Mouse (Mus musculus) cerebellum, postnatal 10 days (tissue): ENCODE results near the gene Man2a1.

Experiments used
- DNase-seq, 2 experiments: peaks; one replicate each; pipeline ENCODE4 v3.0.0; 2021; ENCODE audit warnings: mixed read lengths in 2 of 2

Man2a1 gene

DNA sequence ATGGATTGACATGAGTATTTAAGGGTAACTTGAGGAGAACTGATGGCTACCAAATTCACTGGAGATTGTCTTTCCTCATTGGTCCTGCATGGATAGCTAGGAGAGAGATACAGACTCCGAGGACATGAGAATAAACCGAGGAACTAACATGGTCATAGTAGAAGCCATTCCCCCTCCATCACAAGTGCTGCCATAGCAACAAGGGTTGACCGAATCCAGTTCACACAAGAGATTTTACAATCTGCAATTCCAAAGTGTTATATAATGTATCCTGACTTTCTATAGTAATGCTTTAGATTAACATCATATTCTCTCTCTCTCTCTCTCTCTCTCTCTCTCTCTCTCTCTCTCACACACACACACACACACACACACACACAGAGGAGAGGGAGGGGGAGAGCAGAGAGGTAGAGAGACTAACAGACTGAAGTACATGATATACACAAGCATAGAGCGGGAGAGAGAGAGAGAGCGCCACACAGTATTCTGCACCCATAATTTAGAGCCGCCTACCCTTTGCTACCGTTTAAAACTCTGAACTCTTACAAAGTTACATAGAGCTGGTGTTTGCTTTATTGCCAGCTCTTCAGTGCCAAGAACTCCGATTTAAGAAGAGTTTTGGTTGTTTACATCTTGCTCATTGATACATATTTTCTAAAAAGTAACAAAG is 37.5 kb downstream of the Man2a1 start:
- no peak for DNase-seq

DNA sequence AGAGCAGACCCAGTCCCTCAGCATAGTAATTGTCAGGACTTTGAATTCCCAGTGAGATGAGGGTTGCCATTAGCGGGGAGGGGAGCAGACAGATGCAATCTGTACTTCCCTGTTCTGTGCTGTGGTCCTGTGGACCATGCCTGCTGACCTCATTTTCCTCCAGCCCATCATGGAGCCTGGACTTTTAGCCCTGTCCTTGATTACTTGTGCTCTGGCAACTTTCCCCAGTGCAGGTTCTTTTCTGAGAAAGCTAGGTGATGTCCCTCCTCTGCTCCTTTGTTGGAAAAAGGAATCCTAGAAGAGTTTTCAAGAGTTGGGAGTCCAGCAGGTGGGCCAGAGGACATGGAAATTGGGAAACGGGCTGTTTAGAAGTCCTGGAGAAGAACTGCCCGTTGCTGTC is 40.8 kb downstream of the Man2a1 start:
- no peak for DNase-seq

DNA sequence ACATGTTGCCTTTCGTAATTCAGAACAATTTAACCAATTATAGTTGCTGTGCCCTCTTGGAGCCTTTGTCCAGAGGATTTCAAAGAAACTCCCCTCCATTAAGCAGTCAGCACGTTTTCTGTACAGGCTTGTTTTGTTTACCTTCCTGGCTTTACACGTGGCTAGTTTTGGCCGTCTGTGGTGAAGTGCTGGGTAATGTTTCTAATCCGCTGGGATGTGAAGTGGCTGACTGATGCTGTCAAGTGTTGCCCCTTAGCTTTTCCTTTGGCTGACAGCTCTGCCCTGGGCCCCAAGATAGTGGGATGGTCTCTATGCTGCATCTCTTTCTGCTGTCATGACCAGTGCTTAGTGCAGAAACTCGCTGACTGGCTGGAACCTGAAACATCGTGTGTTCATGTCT is 43.1 kb downstream of the Man2a1 start:
- DNase-seq: no peak

DNA sequence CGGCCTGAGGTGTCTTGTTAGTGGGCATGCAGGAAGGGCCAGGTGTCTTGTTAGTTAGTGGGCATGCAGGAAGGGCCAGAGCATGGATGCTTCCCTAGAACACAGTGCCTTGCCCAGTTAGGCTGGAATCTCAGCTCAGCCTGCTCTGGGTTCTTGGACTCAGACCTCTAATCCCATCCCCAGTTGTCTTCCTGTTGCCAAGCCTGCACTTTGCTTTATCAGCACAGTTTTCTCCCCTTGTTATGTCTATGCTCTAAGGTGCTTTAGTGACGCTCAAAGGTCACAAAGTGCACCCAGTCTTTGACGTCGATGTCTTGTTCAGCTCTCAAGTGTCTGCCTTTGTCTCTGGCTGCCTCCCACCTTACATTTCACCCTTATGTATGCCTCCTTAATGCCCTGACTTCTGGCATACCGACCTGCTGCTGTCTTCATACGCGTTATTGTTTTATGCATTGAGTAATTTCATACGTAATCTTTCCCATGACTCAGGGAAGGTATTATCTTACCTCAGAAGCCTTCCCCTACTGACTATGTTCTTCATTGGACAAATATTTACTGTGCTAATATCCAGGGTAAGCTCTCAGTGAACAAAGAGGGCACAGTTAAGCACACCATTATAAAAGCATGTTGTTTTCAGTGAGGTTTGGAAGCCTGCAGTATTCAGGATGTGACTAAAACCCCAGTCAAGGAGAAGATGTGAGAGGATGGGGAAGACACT is 44.5 kb downstream of the Man2a1 start:
- no peak for DNase-seq

DNA sequence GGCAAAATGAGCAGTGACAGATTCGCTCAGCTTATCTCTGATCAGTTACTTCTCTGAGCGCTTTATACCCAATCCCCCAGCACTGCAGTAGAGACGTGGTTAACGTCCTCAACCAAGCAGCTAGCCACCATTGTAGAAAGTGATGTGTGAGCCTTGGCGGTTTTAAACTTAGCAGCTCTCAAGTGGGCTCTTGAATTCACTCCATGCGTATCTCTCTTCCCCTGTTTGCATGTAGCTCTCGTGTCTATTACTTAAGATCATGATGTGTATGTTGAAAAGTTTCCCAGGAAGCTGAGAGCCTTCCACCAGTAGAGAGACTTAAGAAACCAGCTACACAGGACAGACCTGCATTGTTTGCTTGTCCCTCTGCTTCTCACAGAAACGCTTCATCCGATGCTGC is 46.9 kb downstream of the Man2a1 start:
- no peak for DNase-seq

DNA sequence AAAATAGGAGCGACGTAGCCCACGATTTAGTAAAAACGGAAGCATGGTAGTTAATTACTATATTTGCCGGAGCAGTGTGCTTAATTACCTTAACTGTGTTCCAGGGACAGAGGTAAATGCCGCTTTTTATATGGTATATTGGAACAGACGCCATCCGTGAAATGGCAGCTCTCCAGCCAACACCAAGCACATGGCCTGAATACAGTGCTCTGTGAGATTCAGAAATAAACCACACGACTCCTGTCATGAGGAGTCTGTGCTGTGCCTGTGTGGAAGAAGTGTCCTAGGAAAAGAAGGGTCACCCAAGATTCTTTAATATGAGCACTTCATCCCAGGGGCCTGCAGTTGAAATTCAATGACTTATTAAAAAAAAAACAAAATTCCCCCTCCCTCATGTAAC is 50.2 kb downstream of the Man2a1 start:
- peak in 1 of 2 experiments; percentile 19 for DNase-seq

DNA sequence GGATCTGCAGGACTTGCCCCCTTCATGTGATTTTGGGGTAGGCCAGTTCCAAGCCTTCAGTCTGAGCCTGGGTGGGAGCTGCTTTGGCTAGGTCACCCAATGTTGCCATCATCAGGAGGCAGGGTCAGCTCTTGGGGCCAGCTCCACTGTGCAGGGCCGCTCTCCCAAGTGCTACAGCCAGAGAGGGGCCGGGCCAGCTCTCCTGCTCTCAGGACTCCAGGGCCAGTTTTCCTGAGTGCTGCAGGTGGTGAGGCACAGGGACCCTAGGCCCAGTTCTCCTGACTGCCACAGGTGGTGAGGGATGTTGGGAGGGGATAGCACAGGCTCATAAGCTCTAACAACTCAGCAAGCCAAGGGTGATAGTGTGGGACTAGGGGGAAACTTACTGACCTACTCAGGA is 53.1 kb downstream of the Man2a1 start:
- DNase-seq: no peak

DNA sequence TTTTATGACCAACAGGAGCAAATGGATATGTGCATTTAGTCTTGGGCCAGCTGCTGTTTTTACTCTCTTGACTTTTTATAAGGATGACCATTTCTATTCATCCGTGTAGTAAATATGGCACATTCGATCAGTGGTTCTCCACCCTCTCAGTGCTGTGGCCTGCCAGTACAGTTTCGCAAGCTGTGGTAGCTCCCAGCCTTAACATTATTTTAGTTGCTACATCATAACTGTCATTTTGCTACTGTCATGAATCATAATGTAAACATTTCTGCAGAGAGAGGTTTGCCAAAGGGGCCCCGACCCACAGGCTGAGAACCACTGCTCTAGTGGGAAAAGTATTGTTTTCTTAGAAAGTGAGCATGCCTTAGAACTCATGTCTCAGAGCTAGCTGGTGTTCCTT is 59.1 kb downstream of the Man2a1 start:
- no peak for DNase-seq

DNA sequence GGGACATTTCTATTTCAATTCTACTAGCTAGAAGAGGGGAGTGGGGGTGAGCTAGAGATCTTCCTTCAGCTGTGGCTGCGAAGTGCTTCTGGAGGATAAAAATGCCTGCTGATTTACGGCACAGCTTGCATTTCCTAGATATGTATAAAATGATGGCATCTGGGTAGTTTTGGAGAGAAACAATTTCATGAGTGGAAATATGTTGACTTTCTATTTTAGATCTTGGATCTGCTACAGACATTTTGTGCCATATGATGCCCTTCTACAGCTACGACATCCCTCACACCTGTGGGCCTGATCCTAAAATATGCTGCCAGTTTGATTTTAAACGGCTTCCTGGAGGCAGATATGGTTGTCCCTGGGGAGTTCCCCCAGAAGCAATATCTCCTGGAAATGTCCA is 66.0 kb downstream of the Man2a1 start:
- DNase-seq: no peak

DNA sequence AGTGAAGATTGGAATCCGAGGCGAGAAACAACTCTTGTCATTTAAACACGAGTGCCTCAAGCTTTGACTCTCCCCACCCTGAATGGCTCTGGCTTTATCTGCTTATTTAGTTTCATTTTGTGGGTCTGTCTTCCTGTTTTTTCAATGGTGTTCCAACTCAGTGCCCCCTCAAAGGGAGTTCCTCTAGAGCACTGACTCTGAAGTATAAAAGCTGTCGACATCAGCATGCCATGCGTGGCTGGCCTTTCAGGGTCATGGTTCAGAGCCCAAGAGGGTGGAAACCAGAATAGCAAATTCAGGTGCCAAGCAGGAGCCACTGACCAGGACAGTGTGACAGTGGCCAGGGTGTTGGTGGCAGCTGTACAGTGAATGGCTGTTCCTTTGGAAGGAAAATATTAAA is 68.0 kb downstream of the Man2a1 start:
- DNase-seq: no peak

DNA sequence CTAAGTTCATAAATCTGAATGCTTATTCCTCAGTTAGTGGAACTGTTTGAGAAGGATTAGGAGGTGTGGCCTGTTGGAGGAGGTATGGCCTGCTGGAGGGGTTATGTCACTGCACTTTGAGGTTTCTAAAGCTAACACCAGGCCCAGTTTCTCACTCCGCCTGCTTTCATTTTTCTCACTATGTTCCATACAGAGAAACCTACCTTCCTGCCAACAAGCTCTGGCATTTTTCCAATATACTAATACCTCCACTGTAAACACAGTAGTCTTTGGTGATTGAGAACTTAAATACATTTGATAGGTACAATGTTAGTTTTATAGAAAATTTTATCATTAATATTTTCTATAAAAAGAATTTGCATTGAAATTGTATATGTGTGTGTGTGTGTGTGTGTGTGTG is 73.9 kb downstream of the Man2a1 start:
- DNase-seq: peak; percentile 47 to 54

DNA sequence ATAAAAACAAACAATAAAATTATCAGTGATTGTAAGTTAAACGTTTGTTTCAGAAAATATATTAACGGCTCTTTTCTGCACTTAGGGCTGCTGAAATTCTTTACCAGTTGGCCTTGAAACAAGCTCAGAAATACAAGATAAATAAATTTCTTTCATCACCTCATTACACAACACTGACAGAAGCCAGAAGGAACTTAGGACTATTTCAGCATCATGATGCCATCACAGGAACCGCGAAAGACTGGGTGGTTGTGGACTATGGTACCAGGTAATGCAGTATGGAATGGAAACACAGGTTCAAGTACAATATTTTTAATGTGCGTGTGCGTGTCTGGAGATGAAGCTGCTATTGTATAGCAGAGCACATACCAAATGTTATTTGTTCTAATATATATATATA is 74.4 kb downstream of the Man2a1 start:
- DNase-seq: no peak

DNA sequence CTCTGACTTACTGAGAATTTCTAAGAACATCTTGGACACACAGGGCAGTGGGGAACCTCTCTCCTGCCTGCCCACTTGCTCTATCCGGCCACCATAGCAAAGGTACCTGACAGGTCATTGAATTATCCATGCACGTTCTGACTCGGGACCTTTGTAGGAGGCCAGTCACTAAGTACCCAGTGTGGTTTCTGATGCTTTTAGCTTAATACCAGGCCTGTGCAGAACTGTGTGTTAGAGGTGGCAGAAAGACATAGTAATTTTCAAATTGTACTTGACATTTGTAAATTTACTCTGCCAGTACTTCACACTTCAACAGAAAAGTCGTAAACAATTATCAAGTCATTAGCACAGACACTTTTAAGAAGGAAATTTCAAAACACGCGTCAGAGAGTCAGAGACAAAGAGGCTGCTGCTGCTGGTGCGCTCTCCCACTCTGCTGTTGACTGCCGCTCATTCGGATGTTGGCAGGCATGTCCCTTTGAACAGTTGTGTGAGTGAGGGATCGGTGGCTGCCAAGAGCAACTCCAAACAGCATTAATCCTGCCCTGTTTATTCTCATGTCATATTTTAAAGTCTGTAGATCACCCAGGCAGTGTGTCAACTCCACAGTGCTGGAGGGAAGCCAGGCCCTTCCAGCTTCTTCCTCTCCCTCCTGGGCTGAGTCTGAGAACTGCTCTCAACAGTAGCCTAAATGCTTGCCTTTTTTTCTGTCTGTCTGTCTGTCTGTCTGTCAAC is 76.4 kb downstream of the Man2a1 start:
- DNase-seq: peak; percentile 75 to 84

DNA sequence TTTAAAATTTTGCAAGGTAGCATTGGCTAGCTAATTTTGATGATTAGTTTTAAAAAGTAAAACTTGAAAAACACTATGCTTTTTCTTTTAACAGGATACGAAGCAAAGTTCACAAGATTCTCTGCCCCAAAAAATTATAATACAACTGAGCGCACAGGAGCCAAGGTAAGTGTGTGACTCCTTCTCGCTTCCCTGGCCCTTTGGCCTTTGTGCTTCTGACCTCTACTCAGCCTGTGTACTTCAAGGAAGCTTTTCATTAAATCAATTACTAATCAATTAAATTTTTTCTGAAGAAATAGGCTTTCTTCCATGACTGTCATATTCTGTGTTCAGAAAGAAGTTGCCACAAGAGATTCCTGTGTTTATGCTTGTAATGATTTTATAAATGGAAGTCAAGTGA is 80.9 kb downstream of the Man2a1 start:
- no peak for DNase-seq

DNA sequence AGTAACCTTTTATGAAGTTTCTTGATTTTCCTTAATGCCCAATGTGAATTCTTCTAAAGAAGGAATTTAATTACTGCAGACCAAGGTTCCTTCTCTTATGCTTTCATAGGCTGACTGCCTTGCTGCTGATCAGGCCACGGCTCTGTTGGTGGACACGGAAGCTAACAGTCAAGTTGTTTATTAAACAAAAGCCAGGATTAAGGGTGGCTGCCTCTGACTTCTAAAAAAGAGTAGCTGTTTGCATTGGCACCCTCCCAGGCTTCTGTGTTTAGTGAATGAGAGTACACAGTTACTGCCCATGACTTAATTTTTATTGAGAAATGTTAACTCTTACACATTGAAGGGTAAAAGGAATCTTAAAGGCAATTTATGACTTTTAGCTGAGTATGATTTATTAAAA is 81.4 kb downstream of the Man2a1 start:
- peak; percentile 24 to 28 for DNase-seq

DNA sequence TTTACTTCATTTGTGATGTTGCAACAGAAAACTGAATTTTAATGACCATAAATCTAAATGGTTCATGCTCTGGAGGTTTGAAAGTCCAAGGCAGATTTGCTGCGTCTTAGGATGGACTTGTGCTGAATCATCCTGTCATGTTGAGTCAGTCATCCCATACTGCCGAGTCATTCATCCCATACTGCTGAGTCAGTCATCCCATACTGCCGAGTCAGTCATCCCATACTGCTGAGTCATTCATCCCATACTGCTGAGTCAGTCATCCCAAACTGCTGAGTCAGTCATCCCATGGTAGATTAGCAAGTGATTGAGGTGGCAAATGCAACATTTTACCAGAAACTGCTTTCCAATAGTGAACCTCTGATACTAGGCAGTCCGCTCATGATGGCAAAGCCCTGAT is 83.6 kb downstream of the Man2a1 start:
- no peak for DNase-seq

DNA sequence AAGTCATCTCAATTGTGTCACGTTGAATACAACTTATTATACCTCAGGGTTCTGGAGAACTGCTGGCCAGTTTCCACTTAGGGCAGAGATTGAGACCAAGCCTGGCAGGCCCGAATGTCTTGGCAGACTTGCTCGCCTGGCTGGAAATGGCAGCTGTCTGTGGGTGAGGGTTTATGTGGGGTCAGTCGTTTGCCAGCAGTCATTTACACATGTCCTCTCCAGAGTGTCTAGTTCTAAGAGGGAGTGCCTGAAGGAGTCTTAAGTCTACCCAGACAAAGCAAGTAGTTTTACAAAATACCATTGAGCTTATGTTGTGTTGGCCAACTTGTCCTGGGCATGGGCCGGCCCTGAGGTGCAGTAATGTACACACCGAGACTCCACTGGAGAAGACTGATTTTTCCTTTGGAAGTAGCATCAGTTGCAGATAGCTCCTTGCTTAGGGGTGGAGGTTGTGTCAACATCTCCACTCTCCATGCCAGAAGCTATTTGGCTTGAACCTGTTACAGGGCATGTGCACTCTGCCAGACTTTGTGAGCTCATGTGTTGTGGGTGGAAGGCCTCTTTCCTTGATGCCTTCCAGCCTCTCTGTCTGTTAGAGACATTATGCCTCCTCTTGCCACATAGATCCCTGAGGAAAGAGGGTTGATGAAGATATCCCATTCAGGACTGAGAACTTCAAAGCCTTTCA is 84.8 kb downstream of the Man2a1 start:
- peak; percentile 90 to 93 for DNase-seq

DNA sequence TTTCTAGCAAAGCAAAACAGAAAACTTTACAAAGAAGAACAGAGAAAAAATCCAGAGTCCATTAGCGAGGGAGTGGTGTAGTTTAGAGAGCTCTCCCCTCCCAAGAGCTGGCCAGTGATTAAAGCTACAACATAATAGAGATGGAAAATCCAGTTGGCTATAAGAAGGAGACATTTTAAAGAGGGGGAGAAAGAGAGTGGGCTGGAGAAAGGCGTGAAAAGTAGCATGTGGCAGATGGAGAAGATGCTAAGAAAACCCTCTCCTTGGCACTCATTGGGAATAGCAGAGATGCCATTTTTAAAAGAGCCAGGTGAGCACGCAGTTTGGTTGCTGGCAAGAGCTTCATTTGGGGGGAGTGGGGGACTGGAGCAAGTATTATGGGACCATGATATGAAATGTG is 89.1 kb downstream of the Man2a1 start:
- DNase-seq: no peak

DNA sequence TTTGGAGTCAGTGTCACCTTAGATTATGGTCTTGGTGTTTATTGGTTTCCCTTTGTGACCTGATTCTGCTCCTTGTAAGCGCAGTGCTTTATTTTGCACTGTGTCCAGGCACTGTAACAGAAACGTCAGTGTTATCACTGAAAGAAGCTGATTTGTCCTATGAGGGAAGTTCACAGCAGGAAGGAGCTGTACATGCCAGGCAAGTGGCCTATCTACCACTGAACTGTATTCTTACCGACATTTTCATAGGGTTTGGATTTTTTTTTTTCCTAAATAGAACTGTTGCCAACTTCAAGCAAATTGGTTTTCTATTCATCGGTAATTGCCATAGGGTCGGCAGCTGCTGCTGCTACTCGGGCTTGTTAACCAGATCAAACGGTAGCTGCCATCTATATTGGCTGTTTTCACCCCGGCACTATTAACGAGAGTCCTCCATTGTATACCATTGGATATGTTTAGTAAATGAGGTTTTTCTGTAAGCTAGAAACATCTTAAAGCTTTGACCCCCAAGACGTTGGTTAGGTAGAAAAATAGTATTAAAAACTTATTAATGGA is 96.8 kb downstream of the Man2a1 start:
- DNase-seq: no peak

DNA sequence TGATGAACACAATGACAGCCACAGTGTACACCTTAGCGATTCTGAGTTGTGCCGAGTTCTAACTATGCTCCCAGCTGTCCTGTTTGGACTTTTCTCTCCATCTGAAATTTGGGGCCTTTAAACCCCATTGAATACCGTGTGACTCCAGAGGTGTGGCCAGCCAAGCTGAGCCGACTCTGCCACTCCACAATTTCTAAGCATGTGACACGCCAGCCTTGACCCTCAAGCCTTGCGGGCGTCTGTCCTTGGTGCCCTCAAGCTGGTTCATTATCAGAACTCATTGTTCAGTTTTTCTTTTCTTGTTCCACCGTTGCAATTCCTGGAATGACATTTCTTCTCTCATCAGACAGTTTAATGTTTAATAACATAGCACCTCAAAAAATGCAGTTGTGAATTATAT is 98.0 kb downstream of the Man2a1 start:
- DNase-seq: no peak

DNA sequence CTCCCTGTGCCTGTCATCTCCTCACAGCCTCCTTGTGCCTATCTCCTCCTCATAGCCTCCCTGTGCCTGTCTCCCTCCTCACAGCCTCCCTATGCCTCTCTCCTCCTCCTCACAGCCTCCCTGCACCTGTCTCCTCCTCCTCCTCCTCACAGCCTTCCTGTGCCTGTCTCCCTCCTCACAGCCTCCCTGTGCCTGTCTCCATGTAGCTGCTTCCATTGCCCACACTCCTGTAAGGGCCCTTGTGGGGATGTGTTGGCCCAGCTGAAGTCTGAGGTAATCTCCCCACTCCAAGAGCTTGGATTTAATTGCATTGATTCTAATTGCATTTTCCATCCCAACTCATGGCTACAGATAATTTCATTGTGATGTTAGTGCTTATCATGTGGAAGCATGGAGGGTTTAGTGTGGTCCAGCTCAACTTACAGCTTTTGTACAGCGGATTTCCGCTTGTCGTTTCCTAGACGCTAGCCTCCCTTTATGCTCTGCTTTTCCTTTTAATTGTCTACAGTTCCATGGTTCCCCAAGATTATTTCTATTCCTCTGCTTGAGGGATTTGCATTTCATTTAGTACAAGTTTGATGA is 103.2 kb downstream of the Man2a1 start:
- DNase-seq: no peak

DNA sequence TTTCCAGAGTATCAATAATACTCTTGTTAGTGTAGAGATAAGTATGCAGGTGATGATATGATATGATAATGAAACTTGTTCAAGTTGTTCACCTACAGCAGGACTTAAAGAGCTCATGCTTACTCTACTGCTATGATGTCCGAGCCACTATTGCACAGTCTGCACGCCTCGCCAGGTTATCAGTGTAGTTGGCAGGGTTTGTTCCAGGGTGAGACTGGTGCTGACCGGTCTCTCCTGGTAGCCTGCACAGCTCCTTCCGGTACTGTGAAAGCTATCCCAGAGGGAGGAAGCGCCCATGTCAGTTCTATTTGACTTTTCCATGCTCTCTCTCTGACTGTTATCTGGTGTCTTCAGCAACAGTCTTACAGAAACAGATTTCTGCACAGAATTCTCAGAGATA is 107.0 kb downstream of the Man2a1 start:
- DNase-seq: no peak

DNA sequence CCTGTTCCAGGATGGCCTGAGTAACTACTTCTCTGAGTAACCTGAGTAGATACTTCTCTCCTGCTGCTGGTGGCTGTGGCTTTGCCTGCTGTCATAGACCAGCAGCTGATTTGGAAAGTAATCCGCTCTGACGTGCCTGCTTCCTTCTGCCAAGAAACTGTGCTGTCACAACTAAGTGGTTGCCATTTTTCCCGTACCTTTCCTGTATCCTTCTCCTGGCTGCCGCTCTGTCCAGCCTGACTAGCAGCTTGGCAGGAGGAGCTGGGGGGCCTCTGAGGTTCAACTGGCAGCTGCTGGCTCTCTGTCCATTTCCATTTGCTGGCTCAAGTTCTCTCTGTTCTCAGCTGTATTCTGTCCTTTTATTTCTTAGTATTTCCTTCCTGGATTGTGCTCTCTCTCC is 115.8 kb downstream of the Man2a1 start:
- DNase-seq: peak; percentile 93 to 95
